Mouse (Mus musculus): Measurements from ENCODE around the gene Rph3al.

Gene Rph3al

DNA sequence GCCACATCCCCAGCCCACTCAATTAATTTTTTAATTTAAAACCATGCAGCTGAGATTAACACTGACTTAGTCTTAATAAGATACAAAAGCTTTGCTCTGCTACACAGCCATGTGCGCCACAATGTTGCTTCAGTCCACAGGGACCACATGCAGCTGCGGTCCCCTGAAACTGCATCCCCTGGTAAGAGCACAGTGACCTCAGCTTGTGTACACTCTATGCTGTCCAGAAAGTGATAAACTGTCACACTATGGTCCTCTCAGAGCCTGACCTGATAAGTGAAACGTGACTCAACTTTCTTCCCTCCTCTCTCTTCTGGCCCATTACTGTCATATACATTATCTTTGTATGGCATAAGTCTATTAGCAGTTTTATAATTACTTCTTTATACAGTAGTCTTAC, 12.2 kb upstream of the Rph3al start:
- no peak for DNase-seq (ENCODE audit: low spot score in 2 of 2)

- no peak for DNase-seq (ENCODE audit: low spot score in 2 of 2)
Observed at GRCm38 (mm10) chr11:75948789-75949188, 10.6 kb upstream of the Rph3al start.

- DNase-seq (ENCODE audit: low spot score in 2 of 2), result no peak
Observed at GRCm38 (mm10) chr11:75947223-75947622, 9.0 kb upstream of the Rph3al start.

DNA sequence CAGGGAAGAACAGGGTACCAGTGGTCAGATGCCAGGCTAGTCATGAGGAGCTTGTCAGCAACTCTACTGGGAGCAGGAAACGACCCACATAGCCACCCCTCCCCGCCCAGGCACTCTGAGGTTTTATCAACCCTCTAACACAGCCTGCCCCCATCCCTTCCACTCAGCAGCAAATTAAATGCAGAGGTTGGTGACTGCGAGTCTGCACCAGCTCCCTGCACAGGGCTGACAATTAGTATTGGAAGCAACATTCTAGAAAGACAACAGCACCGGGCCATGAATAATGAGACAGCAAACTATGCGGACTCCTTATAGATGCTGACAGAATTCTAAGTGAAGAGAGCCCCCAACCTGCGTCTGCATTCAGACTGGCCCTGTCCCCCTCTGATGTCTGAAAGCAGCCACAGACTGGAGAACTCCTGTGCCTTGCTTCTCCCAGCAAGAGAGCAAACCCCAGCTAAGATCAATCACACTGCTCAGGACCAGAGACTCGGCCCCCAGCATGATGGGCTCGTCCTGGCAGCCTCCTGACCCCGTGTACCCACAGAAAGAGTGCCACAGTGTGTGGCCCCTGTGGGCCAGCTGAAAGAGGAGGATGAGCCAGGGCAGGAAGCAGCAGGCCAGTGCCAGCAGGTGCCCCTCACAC, 7.7 kb upstream of the Rph3al start:
- no peak for DNase-seq (ENCODE audit: low spot score in 2 of 2)

DNA sequence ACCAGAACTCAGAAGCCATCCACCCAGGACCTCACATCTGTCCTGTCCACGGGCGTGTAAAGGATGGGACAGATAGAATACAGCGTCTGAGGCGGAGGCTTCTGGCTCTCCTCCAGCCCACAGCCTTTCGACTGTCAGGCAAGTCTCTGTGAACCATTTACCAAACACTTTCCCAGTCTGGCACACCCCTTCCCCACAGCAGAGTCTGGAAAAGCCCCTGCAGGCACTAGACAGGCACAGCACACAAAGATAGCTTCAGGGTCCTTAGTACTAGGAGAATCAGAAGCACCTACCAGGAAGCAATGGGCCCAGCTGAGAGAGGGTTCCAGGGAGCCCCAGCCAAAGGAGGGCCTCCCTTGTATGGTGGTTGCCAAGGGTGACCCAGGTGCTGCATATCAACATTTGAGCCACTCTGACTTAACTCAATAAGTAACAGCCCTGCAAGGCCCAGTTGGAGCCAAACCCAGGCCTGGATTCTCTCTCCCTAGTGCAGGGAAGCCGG, 808 bp downstream of the Rph3al start:
- DNase-seq (ENCODE audit: low spot score in 2 of 2), result no peak

GRCm38 (mm10) chr11:75935819-75936430, 2.3 kb downstream of the Rph3al start:
- DNase-seq (ENCODE audit: low spot score in 2 of 2), result peak in 1 of 2 experiments; percentile 3

DNA sequence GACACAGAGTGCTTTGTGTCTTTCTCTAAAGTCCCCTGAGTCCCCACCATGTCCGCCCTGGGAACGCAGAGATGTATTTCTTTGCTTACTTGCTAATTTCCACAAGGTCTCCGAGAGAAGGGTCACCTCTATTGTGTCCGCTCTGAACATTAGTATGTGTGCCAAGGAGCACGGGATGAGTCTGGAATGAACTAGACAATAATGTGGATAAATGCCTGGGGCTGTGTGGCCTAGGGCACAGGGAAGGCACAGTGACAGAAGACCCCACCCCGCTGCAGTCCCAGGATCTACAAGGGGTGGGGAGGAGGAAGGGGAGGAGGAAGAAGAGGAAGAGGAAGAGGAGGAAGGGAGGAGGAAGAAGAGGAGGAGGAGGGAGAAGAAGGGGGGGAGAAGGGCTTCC, 3.8 kb downstream of the Rph3al start:
- DNase-seq (ENCODE audit: low spot score in 2 of 2), result no peak

GRCm38 (mm10) chr11:75933371-75933770, 4.9 kb downstream of the Rph3al start:
- DNase-seq (ENCODE audit: low spot score in 2 of 2), result no peak

GRCm38 (mm10) chr11:75930911-75931678, 7.1 kb downstream of the Rph3al start:
- DNase-seq (ENCODE audit: low spot score in 2 of 2), result no peak

- no peak for DNase-seq (ENCODE audit: low spot score in 2 of 2)
Observed at GRCm38 (mm10) chr11:75930208-75930607, 8.0 kb downstream of the Rph3al start.

DNA sequence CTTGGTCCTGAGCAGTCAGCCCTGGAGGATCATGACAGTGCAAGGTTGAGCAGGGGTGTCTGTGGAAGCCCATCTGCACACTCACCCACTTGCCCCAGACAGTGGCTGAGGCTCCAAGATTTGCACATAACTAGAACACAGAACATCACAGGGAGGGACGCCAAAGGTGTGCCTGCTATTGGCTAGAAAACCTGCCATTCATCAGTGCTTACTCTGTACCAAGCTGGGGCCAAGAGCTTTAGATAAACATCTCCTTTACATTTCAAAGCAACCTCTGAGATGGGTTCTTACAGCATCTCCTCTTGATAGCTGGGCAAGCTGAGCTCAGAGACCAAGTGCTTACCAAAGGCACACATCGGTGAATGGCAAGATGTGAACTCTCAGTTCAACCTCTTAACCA, 10.3 kb downstream of the Rph3al start:
- no peak for DNase-seq (ENCODE audit: low spot score in 2 of 2)

DNA sequence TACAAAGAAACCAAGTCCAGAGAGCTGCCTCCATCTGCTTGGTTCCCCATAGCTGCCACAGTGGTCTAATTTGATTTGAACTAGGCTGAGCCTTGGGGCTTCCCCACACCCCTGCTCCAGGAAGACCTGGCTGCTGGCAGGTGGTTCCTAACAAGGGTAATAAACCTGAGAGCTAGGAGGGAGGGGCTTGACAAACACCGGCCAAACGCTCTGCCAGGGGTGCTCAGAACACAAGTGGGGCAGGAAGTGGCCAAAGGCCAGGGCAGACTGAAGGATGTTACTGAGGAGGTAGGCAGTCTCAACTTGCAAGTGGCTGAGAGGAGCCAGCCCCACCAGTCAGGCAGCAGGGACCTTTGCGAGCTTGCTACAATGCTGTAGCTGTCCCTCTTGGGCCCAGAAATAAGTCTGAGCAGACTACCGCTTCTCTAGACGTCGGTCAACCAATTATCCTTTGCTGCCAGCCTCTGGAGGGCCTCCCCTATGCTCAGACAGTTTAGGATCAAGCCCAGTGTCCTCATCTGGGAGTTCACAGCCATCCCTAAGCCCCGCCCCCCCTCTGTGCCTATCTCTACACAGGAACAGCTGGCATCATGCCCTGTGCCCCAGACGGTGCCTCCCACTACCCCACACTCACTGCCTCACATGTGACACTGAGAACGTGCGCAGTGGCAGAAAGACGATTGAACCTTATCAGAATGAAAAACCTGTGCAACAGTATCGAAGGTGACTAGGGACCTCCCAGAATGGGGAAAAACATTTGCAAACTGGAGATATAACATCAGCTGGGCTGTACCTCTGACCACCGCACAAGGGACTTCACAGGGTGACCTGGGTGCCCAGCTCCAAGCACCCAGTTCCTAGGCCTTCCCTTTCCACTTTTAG, 11.6 kb downstream of the Rph3al start:
- no peak for DNase-seq (ENCODE audit: low spot score in 2 of 2)

DNA sequence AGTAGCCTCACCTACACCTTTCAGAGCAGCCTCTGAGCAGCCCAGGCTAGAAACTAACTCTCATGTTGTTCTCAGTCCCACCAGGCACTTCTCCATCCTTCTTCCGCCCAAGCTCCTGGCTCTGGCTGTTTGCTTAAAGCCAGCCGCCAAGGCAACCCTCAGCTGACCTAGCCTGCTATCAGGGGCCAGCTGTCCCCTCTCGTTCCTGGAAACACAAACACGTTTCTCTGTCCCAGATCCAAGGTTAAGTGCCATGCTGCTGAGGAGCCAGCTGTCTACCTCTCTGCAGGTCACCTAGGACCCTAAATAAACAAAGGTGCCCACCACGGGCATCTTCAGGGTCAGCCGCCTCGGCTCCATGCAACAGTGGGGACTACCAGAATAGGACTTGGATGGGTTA, 12.4 kb downstream of the Rph3al start:
- no peak for DNase-seq (ENCODE audit: low spot score in 2 of 2)

- DNase-seq (ENCODE audit: low spot score in 2 of 2), result no peak
Observed at GRCm38 (mm10) chr11:75922741-75923140, 15.5 kb downstream of the Rph3al start.

DNA sequence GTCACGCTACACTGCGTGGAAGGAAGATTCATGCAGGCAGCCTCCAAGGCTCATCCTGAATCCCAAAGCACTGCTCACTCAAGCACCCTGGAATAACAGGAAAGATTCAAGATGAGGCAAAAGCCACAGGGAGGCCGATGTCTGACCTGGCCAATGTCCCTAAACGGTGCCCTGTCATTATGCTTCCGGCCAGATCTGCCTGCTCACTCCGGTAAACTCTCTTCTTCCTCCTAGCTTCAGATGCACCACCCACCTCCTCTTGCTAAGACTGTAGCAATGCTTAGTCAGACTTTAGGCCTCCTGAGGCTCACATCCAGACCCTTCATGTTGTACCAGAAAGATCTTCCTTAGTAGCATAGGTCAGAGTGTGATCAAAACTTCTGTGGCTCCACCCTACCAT, 19.1 kb downstream of the Rph3al start:
- DNase-seq (ENCODE audit: low spot score in 2 of 2), result no peak

DNA sequence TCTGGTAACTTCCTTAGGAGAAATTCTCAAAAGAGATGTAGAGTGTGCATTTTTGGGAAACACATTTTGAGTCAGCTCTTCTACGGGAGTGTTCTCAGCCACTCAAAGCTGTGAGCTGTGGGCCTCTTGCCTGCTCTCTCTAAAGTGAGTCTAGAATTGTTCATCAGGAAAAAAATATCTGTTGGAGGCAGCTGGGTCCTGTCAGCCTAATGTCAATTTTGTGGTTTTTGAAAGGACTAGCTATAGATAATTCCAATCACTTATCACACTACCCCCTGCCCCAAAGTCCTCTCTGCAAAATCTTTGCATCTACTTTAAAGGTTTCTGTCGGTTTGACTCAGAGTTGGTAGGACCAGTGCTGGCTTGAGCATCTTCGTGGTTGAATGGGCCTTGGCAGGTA, 20.9 kb downstream of the Rph3al start:
- DNase-seq (ENCODE audit: low spot score in 2 of 2), result no peak

DNA sequence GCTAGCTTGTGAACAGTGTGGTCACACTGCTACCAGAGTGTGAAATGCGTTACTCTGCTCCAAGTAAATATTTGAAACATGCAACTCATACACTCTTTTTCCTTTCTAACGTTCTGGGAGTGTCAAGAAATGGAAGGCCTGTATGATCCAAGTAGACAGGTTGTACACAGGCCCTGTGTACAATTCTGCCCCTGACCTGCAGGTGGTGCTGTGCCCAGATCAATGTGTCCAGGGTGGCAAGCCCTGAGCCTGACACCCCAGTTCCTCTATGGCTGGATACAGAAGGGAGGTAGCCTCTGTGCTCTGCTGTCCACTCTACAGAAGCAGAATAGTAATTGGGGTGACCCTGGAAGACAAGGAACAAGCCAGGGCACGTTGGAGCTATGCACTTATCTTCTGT, 24.3 kb downstream of the Rph3al start:
- DNase-seq (ENCODE audit: low spot score in 2 of 2), result no peak

DNA sequence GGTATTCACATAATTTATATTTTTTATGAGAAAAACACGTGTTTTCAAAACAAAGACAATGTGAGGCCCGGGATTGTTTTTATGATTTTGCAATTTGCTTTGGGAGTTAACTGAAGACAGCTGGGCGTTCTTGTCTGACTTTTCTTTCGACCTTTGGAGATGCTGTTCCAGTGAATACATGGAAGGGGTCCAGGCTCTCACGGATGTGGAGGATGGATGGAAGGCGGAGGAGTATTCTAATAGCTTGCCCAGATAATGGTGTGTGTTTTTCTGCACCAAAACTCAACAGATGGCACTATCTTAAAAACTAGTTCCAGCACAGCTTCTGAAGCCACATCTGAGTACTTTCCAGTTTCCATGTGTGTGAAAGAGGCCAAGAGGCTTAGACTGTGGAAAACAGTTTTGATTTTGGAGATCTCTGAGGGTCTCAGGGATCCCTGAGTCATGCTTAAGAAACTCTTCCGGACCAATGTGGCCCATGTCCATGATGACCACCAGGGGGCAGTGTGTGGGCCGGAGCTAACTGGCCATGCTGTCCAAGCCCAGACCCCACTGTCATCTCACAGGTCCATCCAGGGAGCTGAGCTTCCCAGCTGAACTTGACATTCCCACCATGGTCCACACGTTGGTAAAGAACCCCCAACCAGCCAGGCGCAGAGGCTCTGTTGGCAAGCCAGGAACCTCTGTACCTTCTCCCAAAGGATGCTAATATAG, 25.1 kb downstream of the Rph3al start:
- no peak for DNase-seq (ENCODE audit: low spot score in 2 of 2)

- no peak for DNase-seq (ENCODE audit: low spot score in 2 of 2)
Observed at GRCm38 (mm10) chr11:75911962-75912361, 26.3 kb downstream of the Rph3al start.

GRCm38 (mm10) chr11:75909702-75910429, 28.4 kb downstream of the Rph3al start:
- DNase-seq (ENCODE audit: low spot score in 2 of 2), result no peak

DNA sequence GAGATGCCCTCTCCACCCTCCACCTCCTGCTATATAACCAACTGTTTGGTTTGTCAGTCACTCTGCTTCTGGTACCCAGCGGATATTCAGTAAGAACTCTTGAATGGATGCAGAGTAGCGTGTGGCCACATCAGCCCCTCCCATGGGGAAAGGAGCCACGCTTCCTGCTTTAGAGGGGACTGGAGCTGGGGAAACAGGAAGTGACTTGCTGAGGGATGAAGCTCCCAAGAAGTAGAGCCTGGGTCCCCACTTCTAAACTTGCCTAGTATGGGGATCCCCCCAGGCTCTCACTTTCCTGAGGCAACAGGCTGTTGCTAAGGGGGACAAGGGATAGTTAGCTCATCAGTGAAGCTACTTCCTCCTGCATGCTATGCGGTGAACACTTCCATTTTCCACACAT, 30.8 kb downstream of the Rph3al start:
- DNase-seq (ENCODE audit: low spot score in 2 of 2), result no peak

All from right cerebral cortex, postnatal 36 days (tissue).